Mouse (Mus musculus) adrenal gland, postnatal 10 days (tissue): Measurements from ENCODE around the gene Manf. TPM values are rescaled to one million over a fixed set of nuclear protein-coding genes. Genes with fewer than 3 reads are reported as not detected.

Source experiments
- total RNA-seq, 2 experiments: library from RNA; stranded (reverse); gene quantifications; 2 replicates each; pipeline ENCODE4 v1.2.3; 2021

Manf gene
- total RNA-seq, 2 experiments from 2014 or later, result 178 to 231 TPM

Other genes with a start within 250 kb of the Manf start
- gene Grm2, start 235.9 kb downstream of the Manf start, total RNA-seq, result not detected
- gene Tex264, start 206.1 kb downstream of the Manf start, total RNA-seq, result 10 to 100 TPM; 76.4 to 79.0 TPM
- 10 to 100 TPM; 19.6 to 22.2 TPM for gene Rad54l2, start 102.8 kb downstream of the Manf start, total RNA-seq
- 10 to 100 TPM; 23.9 to 29.2 TPM for gene Dcaf1, start 70.1 kb downstream of the Manf start, total RNA-seq
- gene Rbm15b, start 4.6 kb downstream of the Manf start, total RNA-seq, result 10 to 100 TPM; 25.6 to 26.2 TPM